Mouse (Mus musculus): ENCODE results near the gene Brwd1. TPM values are rescaled to one million over a fixed set of nuclear protein-coding genes. Genes with fewer than 3 reads are reported as not detected.
"Not testable (repeated sequence)": the region's sequence is repeated elsewhere in the genome, so short reads cannot be mapped to it uniquely, and the experiment has no call there.

The Brwd1 gene
- polyA plus RNA-seq, 1 experiment from 2014 or later: 109 TPM

- Histone ChIP-seq H3K27me3 (ENCODE audit: insufficient read depth, low read length) (no peaks in the 10 kb centered on the region), H3K4me3 (ENCODE audit: low read depth, low read length) (no peak overlapping the region), H3K27ac (ENCODE audit: low read depth) (no peak overlapping the region), H3K9ac (no peak overlapping the region), H3K36me3 (ENCODE audit: insufficient read depth) (peaks cover 68% of the 10 kb centered on the region), H3K4me1 (ENCODE audit: insufficient read depth) (no peaks in the 10 kb centered on the region), H3K4me2 (no peak overlapping the region), H3K9me3 (ENCODE audit: low read depth, low read length) (no peaks in the 10 kb centered on the region)
- WGBS: 71% methylated on average over 5 of the region's 5 CpGs
- no peak for TF ChIP-seq CTCF (IDR thresholded peaks at IDR 0.05; ENCODE audit: low read depth)
- DNase-seq (no peak), ATAC-seq (ENCODE audit: insufficient read depth) (no peak)
These were observed 83.0 kb downstream of the Brwd1 start for GRCm38 (mm10) chr16:95999291-95999690.

DNA sequence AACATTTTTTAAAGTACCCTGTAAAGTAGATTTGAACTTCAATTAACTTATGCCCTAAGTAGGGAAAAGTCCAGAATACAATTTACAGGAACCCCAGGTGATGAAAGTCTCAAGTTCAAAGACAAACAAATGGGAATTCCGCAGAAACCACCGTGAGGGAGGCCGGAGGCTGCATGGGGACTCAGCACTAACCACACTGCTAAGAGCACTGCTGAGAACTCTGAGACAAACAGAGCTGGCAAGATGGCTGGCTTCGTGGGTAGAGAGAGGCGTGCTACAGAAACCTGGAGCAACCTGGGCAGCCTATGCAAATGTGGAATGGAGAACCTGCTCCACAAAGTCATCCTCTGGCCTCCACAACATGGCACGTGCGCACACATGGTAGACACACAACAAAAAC is 86.2 kb downstream of the Brwd1 start:
- no peaks in the 10 kb centered on the region for H3K27me3 ChIP-seq (ENCODE audit: insufficient read depth, low read length)
- no peaks in the 10 kb centered on the region for H3K9me3 ChIP-seq (ENCODE audit: low read depth, low read length)
- no peak overlapping the region for H3K27ac ChIP-seq (ENCODE audit: low read depth)
- 74% methylated on average over 7 of the region's 7 CpGs for WGBS
- H3K36me3 ChIP-seq (ENCODE audit: insufficient read depth): peaks cover 63% of the 10 kb centered on the region
- no peak overlapping the region for H3K9ac ChIP-seq
- H3K4me3 ChIP-seq (ENCODE audit: low read depth, low read length): no peak overlapping the region
- no peaks in the 10 kb centered on the region for H3K4me1 ChIP-seq (ENCODE audit: insufficient read depth)
- DNase-seq (no peak), ATAC-seq (ENCODE audit: insufficient read depth) (no peak)
- TF ChIP-seq CTCF (IDR thresholded peaks at IDR 0.05; ENCODE audit: low read depth): no peak
- H3K4me2 ChIP-seq: no peak overlapping the region

- WGBS: 85% methylated on average over 4 of the region's 4 CpGs
- H3K36me3 ChIP-seq (ENCODE audit: insufficient read depth): peaks cover 49% of the 10 kb centered on the region
- DNase-seq; H3K9me3 ChIP-seq (ENCODE audit: low read depth, low read length); H3K4me2 ChIP-seq; H3K4me3 ChIP-seq (ENCODE audit: low read depth, low read length); ATAC-seq (ENCODE audit: insufficient read depth); H3K9ac ChIP-seq; H3K27ac ChIP-seq (ENCODE audit: low read depth); H3K27me3 ChIP-seq (ENCODE audit: insufficient read depth, low read length); H3K4me1 ChIP-seq (ENCODE audit: insufficient read depth): not testable (repeated sequence)
These were observed 87.8 kb downstream of the Brwd1 start for GRCm38 (mm10) chr16:95994576-95994975.

DNA sequence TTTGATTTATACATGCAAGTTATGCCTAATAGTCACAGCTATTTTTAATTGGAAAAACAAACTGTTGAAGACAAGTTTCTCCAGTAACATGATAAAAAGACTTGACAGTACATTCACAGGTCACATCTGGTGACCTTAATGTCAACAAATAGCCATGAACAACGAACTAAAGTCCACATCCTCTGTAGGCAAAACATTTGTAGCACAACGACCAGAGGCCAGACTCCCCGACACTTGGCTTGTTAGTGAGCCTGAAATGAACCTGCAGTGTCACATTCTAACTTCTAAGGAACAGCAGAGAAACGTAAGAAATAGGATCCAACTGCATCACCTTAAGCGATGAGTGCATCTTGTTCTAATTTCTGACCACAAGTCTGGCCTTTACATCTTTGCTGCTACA is 89.7 kb downstream of the Brwd1 start:
- H3K4me1 ChIP-seq (ENCODE audit: insufficient read depth): no peaks in the 10 kb centered on the region; the same call in 1 of the 2 replicates
- no peak for TF ChIP-seq CTCF (IDR thresholded peaks at IDR 0.05; ENCODE audit: low read depth)
- no peaks in the 10 kb centered on the region for H3K27me3 ChIP-seq (ENCODE audit: insufficient read depth, low read length)
- DNase-seq (no peak), ATAC-seq (ENCODE audit: insufficient read depth) (no peak)
- no peak overlapping the region for H3K27ac ChIP-seq (ENCODE audit: low read depth)
- WGBS: 49% methylated on average over 5 of the region's 5 CpGs
- H3K4me3 ChIP-seq (ENCODE audit: low read depth, low read length): no peak overlapping the region
- H3K9me3 ChIP-seq (ENCODE audit: low read depth, low read length): no peaks in the 10 kb centered on the region
- H3K9ac ChIP-seq: no peak overlapping the region
- H3K4me2 ChIP-seq: no peak overlapping the region
- H3K36me3 ChIP-seq (ENCODE audit: insufficient read depth): peaks cover 47% of the 10 kb centered on the region

DNA sequence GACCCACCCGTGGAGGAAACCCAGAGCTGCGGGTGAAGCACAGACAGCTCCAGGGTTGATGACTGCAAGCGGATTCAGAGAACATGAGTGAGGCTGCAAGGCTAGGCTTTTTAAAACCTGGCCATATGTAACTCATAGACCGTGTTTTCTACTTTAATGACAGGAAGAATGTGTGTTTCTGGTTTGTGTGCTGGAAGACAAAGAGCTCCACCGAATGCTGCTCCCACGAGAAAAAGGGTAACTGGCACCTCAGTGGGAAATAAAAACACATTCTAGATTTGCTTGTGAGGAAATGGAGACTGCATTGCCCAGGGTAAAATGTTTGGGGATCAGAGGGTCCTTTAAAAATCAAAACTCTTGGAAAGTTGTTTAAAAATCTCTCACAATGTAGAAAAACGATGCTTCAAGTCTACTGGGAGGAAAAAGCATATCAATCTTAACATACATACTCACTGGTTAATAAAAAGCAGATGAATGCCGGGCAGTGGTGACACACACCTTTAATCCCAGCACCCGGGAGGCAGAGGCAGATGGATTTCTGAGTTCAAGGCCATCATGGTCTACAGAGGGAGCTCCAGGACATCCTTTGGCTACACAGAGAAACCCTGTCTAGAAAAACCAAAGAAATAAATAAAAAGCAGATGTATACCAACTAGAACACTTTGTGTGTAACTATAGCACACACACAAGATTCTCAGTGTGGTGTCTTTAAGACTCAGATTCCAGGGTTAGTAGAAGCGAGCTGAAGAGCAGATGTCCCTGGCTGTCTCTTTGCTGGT is 91.0 kb downstream of the Brwd1 start:
- peak; percentile 20; the same call in 1 of the 2 replicates for TF ChIP-seq CTCF (IDR thresholded peaks at IDR 0.05; ENCODE audit: low read depth)
- Histone ChIP-seq H3K27ac (ENCODE audit: low read depth) (peak overlapping the region; percentile 79), H3K4me2 (peak overlapping the region; percentile 79), H3K9me3 (ENCODE audit: low read depth, low read length) (no peaks in the 10 kb centered on the region), H3K36me3 (ENCODE audit: insufficient read depth) (peaks cover 48% of the 10 kb centered on the region), H3K4me1 (ENCODE audit: insufficient read depth) (no peaks in the 10 kb centered on the region; the same call in 1 of the 2 replicates), H3K9ac (peak overlapping the region; percentile 82), H3K4me3 (ENCODE audit: low read depth, low read length) (peak overlapping the region; percentile 83), H3K27me3 (ENCODE audit: insufficient read depth, low read length) (no peaks in the 10 kb centered on the region)
- WGBS: 7% methylated on average over 10 of the region's 10 CpGs
- DNase-seq (peak; percentile 34), ATAC-seq (ENCODE audit: insufficient read depth) (no peak)

DNA sequence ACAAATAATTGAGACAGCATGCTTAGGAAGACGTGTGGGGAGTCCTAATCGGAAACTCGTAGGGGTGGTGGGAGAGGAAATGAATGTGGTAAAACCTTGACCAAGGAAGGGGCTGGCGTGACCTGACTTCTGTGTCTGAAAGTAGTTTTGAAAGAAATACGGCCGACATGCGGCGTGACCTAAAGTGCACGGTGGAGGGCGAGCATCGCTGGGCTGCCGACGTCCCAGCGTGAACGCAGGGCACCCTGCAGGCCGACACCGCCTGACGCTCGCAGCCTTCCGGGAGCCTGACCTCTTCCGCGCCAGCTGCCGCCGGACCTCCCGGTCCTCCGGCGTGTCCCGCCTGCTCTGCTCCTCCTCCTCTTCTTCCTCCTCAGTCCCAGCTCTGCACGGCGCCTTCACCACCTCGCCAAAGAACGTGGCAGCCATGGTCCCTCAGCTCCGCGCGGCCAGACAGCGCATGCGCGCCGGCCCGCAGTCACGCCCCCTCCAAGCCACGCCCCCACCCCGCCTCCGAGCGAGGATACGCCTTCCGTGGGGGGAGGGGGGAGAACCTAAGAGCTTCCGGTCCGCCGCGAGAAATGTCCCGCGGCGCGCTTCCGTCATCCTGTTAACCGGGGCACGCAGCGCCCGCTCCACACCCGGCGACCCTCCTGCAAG is 91.7 kb downstream of the Brwd1 start, which contains the start of gene Psmg1:
TSS of gene Psmg1 (minus strand) at position 499 of the 660 bp plus-strand sequence.
- ATAC-seq (ENCODE audit: insufficient read depth) (peak; percentile 95), DNase-seq (peak; percentile 97)
- Histone ChIP-seq H3K4me3 (ENCODE audit: low read depth, low read length) (peak within 1 kb of the TSS; percentile 83), H3K36me3 (ENCODE audit: insufficient read depth) (peaks cover 44% of the 10 kb centered on the region), H3K4me1 (ENCODE audit: insufficient read depth) (no peaks in the 10 kb centered on the region; the same call in 1 of the 2 replicates), H3K27ac (ENCODE audit: low read depth) (peak within 1 kb of the TSS; percentile 80), H3K9ac (peak within 1 kb of the TSS; percentile 82), H3K9me3 (ENCODE audit: low read depth, low read length) (no peaks in the 10 kb centered on the region), H3K27me3 (ENCODE audit: insufficient read depth, low read length) (no peaks in the 10 kb centered on the region), H3K4me2 (peak within 1 kb of the TSS; percentile 79)
- under 1% methylated on average over 62 of the region's 62 CpGs for WGBS
- TF ChIP-seq CTCF (IDR thresholded peaks at IDR 0.05; ENCODE audit: low read depth): no peak

- Histone ChIP-seq H3K9ac (no peak overlapping the region), H3K4me3 (ENCODE audit: low read depth, low read length) (no peak overlapping the region), H3K27ac (ENCODE audit: low read depth) (no peak overlapping the region), H3K36me3 (ENCODE audit: insufficient read depth) (peaks cover 70% of the 10 kb centered on the region), H3K9me3 (ENCODE audit: low read depth, low read length) (no peaks in the 10 kb centered on the region), H3K4me1 (ENCODE audit: insufficient read depth) (no peaks in the 10 kb centered on the region; the same call in 1 of the 2 replicates), H3K27me3 (ENCODE audit: insufficient read depth, low read length) (no peaks in the 10 kb centered on the region), H3K4me2 (no peak overlapping the region)
- no peak for TF ChIP-seq CTCF (IDR thresholded peaks at IDR 0.05; ENCODE audit: low read depth)
- ATAC-seq (ENCODE audit: insufficient read depth) (no peak), DNase-seq (no peak)
- 79% methylated on average over 5 of the region's 5 CpGs for WGBS
These were observed 97.4 kb downstream of the Brwd1 start for GRCm38 (mm10) chr16:95984911-95985310.

Data from lung, embryonic 14.5 days (tissue).